Mouse (Mus musculus) cortical plate, adult 2 months (tissue): ENCODE results near the gene Alcam.

Source experiments
- CTCF ChIP-seq: fragments of 200-500 bp; IDR thresholded peaks from 2 replicates; pipeline ENCODE4 v1.5.1; 2011; ENCODE audit warnings: mild to moderate bottlenecking, control low read depth, low read length; ENCODE audit not compliant: insufficient read depth; ENCODE audit errors: extremely low read depth
- POLR2A ChIP-seq: fragments of 200-500 bp; IDR thresholded peaks from 2 replicates; pipeline ENCODE4 v1.6.1; 2011; ENCODE audit warnings: mild to moderate bottlenecking, low read length, control low read depth; ENCODE audit not compliant: insufficient read depth; ENCODE audit errors: extremely low read depth

DNA sequence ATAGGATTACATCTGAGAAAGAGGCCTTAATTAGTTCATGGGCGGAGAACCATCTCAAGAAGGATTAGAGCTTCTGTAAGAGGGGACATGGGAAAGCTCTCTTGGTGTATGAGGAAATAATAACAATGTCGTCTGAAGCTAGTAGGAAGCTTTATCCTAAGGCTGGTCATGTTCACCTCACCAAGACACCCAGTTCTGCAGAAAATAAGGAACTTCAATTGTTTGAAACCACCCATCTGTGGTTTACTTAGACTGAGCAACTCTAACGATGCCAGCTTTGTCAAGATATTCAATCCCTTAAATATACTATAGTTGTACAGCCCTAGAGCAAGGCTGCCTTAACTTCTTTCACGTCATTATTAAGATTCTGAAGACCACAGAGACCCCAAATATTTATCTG is 20.4 kb upstream of the Alcam start:
- no peak for TF ChIP-seq POLR2A
- no peak for TF ChIP-seq CTCF
